Mouse (Mus musculus) heart, adult 18-20 months (tissue): ENCODE measurements around the gene Dhrs4. TPM values are rescaled to one million over a fixed set of nuclear protein-coding genes. Genes with fewer than 3 reads are reported as not detected.

Experiments used
- DNase-seq, 2 experiments: peaks; one replicate each; pipeline ENCODE4 v3.0.0; 2021 to 2022; ENCODE audit warnings: mixed read lengths in 1 of 2
- long read RNA-seq, 2 experiments: library from polyadenylated mRNA; stranded (forward); transcript quantifications; one replicate each; pipeline ENCODE4 v2.0.0; 2021
- total RNA-seq, 2 experiments: library from RNA; stranded (reverse); gene quantifications; 2 replicates each; pipeline ENCODE4 v1.2.3; 2021

The Dhrs4 gene
- total RNA-seq = 100 to 1,000 TPM; 127 to 134 TPM
- long read RNA-seq, experiment 1, transcript Dhrs4-201 (8 exons, 1,392 nt) = major isoform, 37 of 59 reads
- long read RNA-seq, experiment 1, partial matches to known transcripts = 8 of 59 reads
- long read RNA-seq, experiment 1, other reads (novel, unspliced or antisense) = 12 of 59 reads
- long read RNA-seq, experiment 2, transcript Dhrs4-201 (8 exons, 1,392 nt) = major isoform, 20 of 35 reads
- long read RNA-seq, experiment 2, partial matches to known transcripts = 2 of 35 reads
- long read RNA-seq, experiment 2, other reads (novel, unspliced or antisense) = 13 of 35 reads

DNA sequence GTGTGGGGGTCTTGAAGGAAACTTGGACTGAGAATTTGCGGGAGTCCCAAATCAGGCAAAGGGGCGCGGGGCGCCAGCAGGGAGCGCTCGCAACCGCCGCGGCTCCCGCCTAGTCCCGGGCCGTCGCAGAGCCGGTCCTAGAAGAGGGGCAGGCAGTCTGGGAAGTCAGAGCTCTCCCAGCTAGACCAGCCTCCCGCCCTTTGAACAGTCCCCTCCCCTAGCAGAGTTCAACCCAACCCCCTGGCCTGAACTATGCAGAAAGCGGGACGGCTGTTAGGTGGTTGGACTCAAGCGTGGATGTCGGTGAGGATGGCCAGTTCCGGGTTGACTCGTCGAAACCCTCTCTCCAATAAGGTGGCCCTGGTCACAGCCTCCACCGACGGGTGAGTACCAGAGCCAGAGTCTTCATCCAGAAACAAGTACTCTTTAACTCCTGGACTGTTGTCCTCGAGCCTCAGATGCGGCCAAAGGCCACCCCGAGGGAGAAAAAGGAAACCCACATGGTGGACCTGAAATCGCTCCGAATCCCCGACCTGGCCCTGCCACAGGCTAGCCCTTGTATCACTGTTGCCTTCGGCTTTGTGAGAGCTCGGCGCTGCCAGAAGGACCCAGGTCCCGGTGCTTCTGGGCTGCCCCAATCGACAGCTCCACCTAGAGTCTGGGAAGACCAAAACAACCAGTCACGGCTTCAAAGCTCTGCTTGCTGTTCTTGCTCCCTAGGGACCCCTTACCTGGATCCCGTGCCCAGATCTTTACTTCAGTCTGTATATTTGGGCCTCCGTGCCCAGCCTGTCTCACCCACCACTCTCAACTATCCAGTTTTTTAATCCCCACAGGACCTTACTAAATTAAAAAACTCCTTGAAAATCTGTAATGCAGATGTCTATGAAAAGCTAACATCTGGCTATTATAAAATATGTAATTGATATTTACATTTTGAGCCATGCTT, at the start of gene Dhrs4:
Gene Dhrs4, plus strand, starts transcription at position 108 of the 949 bp plus-strand sequence.
- DNase-seq = peak; percentile 88 to 89

DNA sequence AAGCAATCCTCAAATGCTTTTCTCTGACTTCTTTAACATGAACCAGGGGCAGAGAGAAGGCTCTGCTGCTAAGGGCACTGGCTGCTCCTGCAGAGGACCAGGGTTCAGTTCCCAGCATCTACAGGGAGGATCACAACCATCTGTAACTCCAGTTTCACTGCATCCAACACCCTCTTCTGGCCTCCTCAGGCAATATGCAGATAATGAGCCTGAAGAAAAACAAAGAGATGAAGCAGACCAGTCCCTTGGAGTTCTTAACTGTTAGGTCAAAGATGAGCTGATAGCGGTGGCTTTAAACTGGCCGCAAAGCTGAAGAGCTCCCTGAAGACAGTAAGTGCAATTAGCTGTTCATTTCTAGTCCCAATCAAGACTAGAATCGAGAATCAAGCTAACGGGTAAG, 48.3 kb upstream of the Dhrs4 start:
- DNase-seq = no peak

DNA sequence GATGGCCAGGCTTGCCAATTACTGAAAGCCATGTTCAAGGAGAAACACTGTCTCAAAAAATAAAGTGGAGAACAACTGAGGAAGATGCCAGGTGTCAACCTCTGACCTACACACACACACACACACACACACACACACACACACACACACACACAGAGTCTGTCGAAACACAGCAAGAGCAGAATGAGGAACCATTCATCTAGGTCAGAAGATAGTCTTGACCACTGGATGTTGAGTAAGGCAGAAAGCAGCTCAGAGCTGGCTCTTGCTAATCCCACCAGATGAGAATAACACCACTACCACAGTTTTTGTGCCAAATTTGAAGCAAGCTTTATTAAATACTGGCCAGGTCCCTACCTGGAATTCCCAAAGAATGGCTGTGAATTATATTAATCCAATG, 45.5 kb upstream of the Dhrs4 start:
- no peak for DNase-seq

DNA sequence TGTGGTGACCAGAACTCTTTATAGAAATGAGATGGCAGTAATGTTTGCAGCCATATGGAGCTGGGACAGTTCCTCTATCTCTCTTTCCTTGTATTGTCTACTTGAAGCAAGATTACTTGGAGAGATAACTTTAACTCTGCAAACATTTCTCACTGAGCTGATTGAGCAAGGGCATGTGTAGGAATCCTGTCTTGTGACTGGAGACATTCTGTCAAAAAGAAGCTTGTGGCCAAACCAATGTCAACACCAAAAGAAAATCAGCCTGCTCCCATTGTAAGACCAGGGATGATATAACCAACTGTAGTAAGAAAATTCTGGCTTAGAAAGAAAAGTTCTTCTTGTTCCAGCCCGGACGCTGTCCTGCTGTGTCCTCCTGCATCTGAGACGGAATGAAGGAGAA, 43.7 kb upstream of the Dhrs4 start:
- DNase-seq = no peak

DNA sequence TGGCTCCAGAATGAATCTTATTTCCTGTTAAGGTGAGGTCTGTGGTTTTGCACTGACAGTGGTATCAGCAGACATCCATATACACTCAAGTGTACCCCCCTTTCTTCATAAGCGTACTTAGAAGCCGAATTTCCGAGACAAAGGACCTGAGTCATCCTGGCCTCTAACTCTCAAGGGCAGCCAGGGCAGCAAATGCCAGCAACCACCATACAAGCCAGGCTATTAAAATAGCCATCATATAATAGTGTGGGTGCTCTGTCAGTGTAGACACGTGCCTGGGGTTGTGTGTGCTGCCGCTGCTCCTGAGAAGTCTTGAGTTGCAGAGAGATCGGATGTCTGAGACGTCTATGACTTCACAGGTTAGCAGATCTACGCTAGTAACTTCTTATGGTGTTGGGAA, 41.4 kb upstream of the Dhrs4 start:
- peak; percentile 16 to 19 for DNase-seq

DNA sequence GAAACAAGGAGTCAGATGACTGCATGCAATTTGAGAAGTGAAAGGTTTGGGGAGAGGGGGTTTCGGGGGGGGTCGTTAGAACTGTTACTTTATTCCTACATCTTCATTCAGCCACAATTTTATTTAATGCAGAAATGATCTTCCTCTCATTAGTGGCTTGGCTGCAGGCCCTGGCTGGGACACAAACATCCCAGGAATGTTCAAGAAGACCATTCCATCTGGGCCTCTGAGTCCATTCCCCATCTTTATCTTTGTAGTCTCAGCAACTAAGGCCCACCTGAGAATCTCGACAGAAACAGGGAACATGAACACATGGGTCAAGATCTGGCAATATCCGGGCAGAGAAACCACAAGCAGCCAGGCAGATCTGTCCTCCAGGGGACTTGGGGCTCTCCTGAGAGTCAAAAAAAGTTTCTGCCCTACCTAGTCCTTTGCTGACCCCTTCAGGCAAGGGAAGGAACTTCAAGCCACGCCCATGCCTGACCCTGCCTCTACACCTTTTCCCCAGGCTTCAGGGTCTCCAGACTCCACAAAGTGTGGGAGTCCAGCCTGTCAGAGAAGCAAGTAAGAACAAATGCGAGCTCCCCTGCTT, 40.3 kb upstream of the Dhrs4 start:
- DNase-seq = peak; percentile 40 to 78

DNA sequence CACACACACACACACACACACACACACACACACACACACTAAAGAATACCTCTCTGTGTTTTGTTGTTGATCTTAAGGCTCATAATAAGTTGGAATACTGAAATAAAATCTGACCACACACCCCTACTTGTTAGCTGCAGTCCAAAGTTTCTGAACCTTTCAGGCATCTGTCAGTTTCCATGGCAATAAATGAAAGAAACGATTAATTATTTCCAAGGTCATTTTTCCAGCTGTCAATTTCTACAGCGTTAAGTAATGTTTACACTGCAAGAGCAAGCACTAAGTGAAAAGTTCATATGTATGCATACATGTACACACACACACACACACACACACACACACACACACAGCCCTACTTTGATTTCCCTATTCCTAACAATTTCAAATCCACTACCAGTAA, 20.9 kb upstream of the Dhrs4 start:
- no peak for DNase-seq

DNA sequence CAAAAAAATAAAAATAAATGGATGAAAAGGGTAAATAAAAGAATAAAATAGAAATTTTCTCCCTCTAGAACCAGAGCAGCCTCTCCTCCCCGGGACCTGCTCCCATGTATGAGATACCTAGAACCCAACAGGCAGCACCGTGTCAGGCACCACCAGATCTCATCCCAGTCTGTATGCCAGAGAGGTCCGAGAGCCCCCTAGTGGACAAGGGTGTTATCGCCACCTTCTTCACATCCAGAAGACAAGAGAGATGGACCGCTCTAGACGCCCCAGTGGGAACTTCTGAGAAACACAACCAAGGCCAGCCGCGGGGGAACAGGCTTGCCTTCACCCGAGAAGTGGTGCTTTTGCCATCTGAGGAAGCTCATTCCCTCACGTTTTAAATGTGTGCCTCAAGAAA, 20.3 kb upstream of the Dhrs4 start:
- peak; percentile 45 to 74 for DNase-seq

DNA sequence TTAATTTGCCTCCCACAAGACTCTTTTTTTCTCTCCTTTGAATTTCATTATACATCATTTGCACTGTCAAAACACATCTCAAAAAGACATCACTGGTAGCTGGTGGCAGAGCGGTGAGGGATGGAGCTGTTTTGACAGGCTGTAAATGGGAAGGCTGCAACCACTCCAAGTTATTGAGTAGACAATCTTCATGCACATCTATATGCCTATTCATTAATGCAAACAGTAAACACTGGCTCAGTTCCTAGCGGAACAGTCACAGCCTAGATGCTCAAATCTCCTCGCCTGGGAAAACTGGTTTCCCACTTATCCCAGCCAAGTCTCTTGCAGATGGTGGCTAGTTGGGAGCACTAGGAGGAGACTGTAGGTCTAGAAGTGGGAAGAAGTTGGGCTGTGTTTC, 19.8 kb upstream of the Dhrs4 start:
- DNase-seq = no peak

DNA sequence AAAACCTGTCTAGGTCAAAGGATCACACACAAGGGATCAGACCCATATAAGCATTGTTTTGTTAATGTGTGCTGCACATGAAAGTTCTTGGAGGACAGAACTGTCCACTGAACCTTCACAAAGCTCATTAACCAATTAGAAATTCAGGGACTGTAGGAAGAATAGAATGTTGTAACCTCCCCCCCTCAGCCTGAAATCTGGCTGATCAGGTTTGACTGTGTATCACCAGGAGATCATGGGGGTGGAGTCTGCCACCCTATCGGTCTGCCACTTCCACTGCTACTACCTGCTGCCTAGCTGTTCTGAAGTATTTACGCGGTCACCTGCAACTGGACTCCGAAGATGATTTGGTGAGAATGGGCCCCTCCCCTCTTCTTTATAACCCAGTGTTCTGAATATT, 18.8 kb upstream of the Dhrs4 start:
- DNase-seq = no peak

DNA sequence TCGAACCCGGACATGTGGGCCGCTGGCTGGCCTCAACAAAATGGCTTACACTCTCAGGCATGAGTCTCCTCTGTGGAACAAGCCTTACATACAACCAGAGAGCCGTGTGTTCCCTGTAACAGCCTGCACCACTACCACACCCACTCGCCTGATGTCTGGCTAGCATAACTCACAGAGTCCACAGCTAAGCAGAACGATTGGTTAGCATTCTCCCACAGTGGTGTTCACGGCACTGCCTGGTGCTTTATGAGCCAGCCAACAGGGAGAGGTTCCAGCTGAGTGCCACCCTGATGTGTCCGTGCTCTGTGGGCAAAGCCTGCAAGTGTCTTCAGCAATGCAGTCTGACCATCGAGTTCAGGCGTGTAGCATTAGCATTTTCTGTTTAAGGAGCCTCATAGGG, 18.3 kb upstream of the Dhrs4 start:
- DNase-seq = no peak

DNA sequence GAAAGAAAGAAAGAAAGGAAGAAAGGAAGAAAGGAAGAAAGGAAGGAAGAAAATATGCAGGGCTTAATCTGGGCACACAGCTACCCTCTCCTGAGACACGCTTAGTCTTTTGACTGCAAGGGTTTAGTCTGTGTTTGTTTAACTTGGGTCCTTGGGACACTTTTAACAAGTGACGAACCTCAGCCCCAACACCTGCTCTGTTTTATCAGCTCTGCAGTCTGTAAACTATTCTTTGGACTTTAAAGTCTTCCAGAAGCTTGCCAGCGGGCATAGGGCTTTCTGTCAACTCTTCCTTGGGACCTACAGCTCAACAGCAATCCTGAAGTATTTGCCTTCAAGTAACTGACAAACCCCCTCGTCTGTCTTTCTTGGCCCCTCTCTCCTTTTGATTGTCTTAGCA, 16.8 kb upstream of the Dhrs4 start:
- DNase-seq = no peak

DNA sequence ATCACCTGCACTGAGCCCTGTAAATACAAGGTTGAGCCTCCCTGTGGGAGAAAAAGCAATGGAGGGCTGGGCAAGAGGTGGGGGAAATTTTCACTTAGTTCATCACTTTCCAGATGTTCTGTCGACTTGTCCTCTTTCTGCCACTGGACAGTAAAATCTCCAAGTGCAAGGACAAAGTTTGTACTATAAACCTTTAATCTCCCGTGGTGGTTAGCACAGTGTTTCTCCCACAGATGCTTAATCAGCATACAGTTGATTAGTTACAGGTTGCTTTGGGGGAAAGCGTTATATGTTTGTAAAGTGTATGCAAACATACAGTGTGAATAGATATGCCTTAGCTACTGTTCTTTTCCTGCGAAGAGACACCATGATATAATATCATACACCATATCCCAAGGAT, 12.1 kb upstream of the Dhrs4 start:
- no peak for DNase-seq

DNA sequence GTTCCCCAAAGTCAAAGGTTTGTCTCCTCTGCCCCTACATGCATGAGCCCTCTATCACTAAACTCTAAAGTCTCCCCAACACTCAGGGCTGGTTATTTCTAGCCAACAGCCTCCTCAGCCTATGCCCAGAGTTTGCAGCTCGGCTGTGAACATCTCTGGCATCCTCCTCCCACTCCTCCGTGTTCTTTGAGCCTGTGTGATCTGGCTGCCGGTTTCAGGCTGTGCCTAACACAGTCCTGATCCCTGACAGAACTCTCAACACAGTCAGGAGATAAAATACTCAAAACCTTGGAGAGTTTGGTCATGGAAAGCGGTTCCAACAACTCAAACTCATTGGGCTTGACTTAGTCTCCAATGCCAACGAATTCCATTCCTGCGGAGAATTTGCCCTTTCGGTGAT, 11.4 kb upstream of the Dhrs4 start:
- DNase-seq = peak; percentile 20 to 56

DNA sequence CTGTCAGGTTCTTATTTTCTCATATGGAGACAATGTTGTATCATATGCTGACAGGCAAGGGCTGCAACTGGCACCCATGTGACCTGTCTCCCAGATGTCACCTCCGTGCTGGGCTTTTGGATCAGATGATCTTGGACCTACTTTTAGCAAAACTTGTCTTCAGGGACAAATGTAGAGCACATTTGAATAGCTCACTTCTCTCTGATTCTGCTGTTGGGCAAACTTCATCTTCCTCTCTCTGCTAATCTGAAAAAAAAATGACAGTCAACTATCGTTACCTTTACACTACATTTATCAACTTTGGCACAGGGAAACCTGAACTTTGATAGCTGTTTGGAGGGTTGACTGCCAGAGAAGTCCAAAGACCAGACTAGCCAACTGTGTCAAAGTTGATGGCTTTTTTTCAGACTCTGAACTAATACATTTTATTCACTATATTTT, 10.2 kb upstream of the Dhrs4 start:
- peak; percentile 56 for DNase-seq

DNA sequence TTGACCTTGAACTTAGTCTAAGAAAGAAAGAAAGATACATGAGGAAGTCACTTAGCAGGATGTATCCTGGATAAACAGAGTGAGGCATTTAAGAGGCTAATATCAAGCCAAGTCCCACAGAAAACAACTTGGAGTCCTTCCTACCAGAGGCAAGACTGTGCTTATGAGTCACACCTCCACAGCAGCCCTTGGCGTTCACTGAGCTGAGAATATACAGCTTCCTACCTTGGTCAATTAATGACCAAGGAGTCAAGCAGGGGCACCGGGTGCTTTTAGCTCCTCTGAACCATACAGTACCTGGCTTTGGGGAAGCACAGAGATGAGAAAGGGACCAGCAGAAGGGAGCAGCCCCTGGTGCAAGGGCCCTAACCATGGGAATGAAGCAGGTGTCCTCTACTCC, 9.5 kb upstream of the Dhrs4 start:
- peak in 1 of 2 experiments; percentile 19 for DNase-seq

DNA sequence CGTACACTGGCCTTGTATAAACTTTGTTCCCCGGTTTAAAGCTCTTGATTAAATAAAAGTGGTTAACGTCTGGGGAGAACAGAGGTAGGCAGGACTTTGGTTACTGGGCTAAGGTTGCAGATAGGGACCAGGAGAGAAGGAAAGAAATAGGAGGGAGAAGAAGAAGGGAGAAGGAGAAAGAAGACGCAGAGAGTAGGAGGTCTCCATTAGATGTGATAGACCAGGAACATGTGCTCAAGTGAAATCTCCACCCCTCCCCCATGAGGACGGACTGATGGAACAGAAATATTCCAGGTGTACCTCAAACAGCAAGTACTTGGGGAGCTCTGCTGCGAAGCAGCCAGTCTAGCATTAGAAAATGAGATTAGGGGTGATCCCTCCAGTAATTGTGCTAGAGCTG, 8.7 kb upstream of the Dhrs4 start:
- no peak for DNase-seq

DNA sequence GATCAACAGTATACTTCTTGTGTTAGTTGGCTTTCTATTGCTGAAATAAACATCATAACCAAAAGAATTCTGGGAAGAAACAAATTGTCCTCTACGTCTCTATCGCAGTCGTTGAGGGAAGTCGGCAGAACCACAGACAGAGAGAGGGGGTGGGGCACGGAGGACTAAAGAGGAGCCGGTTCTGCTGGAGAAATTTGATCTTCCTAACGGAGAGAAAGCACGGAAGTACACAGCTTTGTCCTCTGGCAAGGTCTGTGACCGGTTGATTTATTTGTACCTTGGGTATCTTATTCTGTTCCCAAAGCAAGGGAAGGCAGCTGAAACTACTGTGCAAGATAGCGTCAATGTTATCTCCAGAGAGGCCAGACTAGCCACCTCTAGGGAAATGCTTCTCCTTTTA, 7.8 kb upstream of the Dhrs4 start:
- peak; percentile 31 to 35 for DNase-seq

DNA sequence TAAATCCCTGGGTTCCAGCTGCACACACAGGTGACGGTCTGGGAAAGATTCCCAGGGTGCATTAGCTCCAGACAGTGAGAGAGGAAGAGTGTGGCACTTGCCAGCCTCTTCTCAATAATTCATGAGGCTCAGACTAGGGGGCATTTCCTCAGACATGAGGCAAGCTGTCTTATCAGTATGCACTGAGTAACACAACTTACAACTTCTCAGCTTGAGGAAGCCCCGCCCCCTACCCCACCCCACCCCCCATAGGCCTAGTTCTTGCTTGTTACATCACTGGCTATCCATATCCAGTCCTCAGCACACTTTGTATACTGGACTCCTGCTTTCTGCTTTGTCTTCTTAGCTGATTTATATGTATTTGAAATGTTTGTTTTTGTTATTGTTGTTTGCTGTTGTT, 2.9 kb upstream of the Dhrs4 start:
- no peak for DNase-seq

DNA sequence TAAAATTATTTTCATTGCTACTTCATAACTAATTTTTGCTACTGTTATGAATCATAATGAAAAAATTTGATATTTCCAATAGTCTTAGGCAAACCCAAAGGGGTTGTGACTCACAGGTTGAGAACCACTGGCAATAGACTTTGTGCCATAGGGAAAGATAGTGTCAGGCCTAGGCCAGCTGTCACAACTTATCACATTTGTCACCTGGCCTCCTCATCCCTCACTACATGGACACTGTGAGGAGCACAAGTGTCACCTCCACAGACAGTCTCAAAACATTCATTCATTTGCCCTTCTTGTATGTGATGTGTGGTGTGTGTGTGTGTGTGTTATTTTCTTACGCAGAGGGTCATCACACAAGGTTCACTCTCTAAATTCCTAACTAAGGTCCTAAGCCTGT, 1.1 kb upstream of the Dhrs4 start:
- DNase-seq = no peak

DNA sequence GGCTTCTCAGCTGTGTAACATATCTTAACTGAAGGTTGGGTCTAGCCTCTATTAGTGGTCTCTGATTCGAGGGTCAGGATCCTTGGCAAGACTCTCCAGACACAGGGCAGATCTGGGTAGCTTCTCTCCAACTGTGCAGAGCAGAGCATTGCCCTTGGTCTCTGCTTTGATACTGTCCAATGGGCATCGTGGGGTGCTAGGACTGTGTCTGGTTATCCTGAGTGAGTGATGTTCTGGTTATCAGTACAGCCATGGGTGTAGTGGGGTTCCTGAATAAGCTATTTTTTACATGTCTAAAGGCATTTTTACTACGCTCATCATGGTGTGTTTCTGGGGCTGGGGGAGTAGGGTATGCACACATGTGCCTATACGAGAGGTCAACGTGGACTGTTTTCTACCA, 729 bp upstream of the Dhrs4 start:
- DNase-seq = no peak

DNA sequence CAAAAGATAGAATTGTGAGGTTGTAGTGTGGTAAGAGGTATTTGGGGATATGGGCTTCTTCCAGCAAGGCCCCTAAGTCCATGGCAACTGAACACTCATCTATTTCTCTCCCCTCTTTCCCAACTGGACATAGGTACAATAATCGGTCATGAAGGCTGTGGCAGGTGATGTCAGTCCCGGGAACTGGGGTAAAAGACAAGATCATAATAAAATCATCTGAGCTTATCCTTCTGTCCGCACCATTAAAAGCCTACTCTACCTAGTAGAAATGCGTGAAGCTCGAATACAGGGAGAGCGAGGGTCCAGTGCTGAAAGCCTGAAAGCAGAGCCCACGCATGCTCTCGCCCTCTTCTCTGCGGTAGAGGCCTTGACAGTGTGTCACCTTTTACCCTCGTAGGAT, 1.1 kb downstream of the Dhrs4 start:
- no peak for DNase-seq

DNA sequence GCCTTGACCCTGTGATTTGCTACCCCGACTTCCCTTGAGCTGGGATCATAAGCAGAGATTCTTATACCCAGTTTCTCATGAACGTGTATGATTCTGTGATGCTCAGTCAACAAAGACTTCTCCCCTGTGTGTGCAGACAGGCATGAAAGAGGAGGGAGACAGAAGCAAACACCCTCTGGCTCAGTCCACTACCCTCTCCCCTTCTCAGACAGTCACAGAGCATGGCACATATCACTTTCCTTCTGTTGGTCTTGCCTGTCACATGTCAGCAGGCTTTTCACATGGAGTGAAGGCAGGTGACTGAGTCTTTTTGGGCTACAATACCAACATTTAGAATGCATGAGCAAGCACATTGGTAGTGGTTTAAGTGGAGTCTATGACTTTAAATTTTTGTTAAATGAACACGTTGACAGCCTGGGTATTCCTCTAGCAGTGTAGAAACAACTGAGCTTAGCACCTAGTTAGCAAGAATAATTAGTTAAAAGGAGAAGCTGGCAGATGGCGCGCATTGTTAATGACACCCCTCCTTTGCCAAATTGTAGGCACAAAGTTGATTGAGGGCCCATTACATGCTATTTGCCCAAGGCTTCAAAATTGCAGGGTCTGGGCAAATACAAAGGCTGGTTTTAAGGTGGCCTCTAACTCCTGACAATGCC, 6.0 kb downstream of the Dhrs4 start:
- DNase-seq = no peak
